Mouse (Mus musculus): ENCODE results near the gene St13. TPM values are rescaled to one million over a fixed set of nuclear protein-coding genes. Genes with fewer than 3 reads are reported as not detected.

St13 gene
- polyA plus RNA-seq, 1 experiment from 2014 or later: 185 TPM

DNA sequence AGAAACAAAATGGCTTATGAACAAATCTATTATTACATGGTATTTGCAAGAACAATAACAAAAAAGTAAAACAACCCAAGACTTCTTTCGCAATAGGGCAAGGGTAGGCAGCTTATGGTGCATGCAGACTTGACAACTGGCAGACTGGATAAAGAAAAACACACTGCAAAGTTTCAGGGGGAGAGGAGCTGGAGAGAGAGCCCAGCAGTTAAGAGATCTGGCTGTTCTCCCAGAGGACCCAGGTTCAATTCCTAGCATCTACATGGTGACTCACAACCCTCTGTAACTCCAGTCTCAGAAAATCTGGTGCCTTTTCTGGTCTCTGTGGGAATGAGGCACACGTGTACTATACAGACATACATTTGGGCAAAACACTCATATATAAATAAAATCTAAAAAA, 58.5 kb downstream of the St13 start:
- H3K27ac ChIP-seq: no peak overlapping the region
- no peak overlapping the region for H3K4me3 ChIP-seq (replicated peaks)
- H3K9me3 ChIP-seq (replicated peaks): no peaks in the 10 kb centered on the region
- no peak overlapping the region for H3K9ac ChIP-seq
- no peak overlapping the region for H3K4me2 ChIP-seq
- peaks cover 68% of the 10 kb centered on the region for H3K36me3 ChIP-seq
- no peaks in the 10 kb centered on the region for H3K27me3 ChIP-seq
- ATAC-seq (replicated peaks; ENCODE audit: low FRiP score): no peak
- H3K4me1 ChIP-seq: no peaks in the 10 kb centered on the region
- 95% methylated on average over 2 of the region's 2 CpGs for WGBS

GRCm38 (mm10) chr15:81339158-81339557, 60.7 kb downstream of the St13 start:
- H3K4me2 ChIP-seq: no peak overlapping the region
- no peak overlapping the region for H3K27ac ChIP-seq
- H3K4me3 ChIP-seq (replicated peaks): no peak overlapping the region
- no peaks in the 10 kb centered on the region for H3K9me3 ChIP-seq (replicated peaks)
- H3K9ac ChIP-seq: no peak overlapping the region
- ATAC-seq (replicated peaks; ENCODE audit: low FRiP score): no peak
- no peaks in the 10 kb centered on the region for H3K4me1 ChIP-seq
- peaks cover 84% of the 10 kb centered on the region for H3K36me3 ChIP-seq
- no peaks in the 10 kb centered on the region for H3K27me3 ChIP-seq
- WGBS: 91% methylated on average over 3 of the region's 3 CpGs

- Histone ChIP-seq H3K4me2 (no peak overlapping the region), H3K36me3 (peaks cover 89% of the 10 kb centered on the region)
- 90% methylated on average over 5 of the region's 5 CpGs for WGBS
Observed at GRCm38 (mm10) chr15:81336466-81336865, 63.4 kb downstream of the St13 start.

GRCm38 (mm10) chr15:81332517-81332916, 67.4 kb downstream of the St13 start:
- peaks cover 88% of the 10 kb centered on the region for H3K36me3 ChIP-seq

More at GRCm38 (mm10) chr15:81336466-81336865, 63.4 kb downstream of the St13 start:
- ATAC-seq (replicated peaks; ENCODE audit: low FRiP score): no peak
- Histone ChIP-seq H3K4me3 (replicated peaks) (no peak overlapping the region), H3K9me3 (replicated peaks) (no peaks in the 10 kb centered on the region), H3K27me3 (no peaks in the 10 kb centered on the region), H3K4me1 (no peaks in the 10 kb centered on the region), H3K9ac (no peak overlapping the region), H3K27ac (no peak overlapping the region)

GRCm38 (mm10) chr15:81330816-81331433, 69.0 kb downstream of the St13 start:
- Histone ChIP-seq H3K27ac (no peak overlapping the region), H3K4me3 (replicated peaks) (no peak overlapping the region), H3K9ac (no peak overlapping the region), H3K4me2 (no peak overlapping the region), H3K4me1 (peaks cover 9% of the 10 kb centered on the region; the same call in 1 of the 2 replicates), H3K9me3 (replicated peaks) (no peaks in the 10 kb centered on the region), H3K36me3 (peaks cover 88% of the 10 kb centered on the region), H3K27me3 (no peaks in the 10 kb centered on the region)
- ATAC-seq (replicated peaks; ENCODE audit: low FRiP score): no peak
- WGBS: 70% methylated on average over 3 of the region's 3 CpGs

More at GRCm38 (mm10) chr15:81332517-81332916, 67.4 kb downstream of the St13 start:
- Histone ChIP-seq H3K9ac (no peak overlapping the region), H3K9me3 (replicated peaks) (no peaks in the 10 kb centered on the region), H3K4me2 (no peak overlapping the region), H3K4me1 (peaks cover 9% of the 10 kb centered on the region; the same call in 1 of the 2 replicates), H3K27me3 (no peaks in the 10 kb centered on the region), H3K27ac (no peak overlapping the region), H3K4me3 (replicated peaks) (no peak overlapping the region)
- 90% methylated on average over 4 of the region's 4 CpGs for WGBS
- ATAC-seq (replicated peaks; ENCODE audit: low FRiP score): no peak

GRCm38 (mm10) chr15:81329721-81330369, 70.0 kb downstream of the St13 start:
- Histone ChIP-seq H3K9ac (no peak overlapping the region), H3K4me1 (peaks cover 9% of the 10 kb centered on the region; the same call in 1 of the 2 replicates), H3K27ac (no peak overlapping the region), H3K4me3 (replicated peaks) (no peak overlapping the region), H3K9me3 (replicated peaks) (no peaks in the 10 kb centered on the region), H3K4me2 (no peak overlapping the region), H3K36me3 (peaks cover 89% of the 10 kb centered on the region), H3K27me3 (no peaks in the 10 kb centered on the region)
- ATAC-seq (replicated peaks; ENCODE audit: low FRiP score): no peak
- 32% methylated on average over 5 of the region's 5 CpGs for WGBS

DNA sequence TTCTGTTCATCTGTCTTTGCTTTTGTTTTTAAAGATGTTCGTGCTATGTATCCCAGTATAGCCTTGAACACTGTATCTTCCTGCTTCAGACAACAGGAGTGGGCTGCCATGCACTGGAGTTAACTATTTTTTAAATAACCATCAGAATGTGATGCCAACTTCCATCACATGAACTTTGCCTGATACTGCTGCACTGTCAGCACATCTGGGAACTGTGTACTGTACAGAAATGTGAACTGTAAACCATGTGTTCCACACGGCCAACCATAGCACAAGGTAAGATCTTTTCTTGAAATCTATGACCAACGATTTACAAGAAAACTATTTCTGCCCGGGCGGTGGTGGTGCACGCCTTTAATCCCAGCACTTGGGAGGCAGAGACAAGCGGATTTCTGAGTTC, 72.4 kb downstream of the St13 start:
- no peaks in the 10 kb centered on the region for H3K9me3 ChIP-seq (replicated peaks)
- H3K36me3 ChIP-seq: peaks cover 83% of the 10 kb centered on the region
- no peak for ATAC-seq (replicated peaks; ENCODE audit: low FRiP score)
- H3K27me3 ChIP-seq: no peaks in the 10 kb centered on the region
- no peak overlapping the region for H3K4me2 ChIP-seq
- peaks cover 9% of the 10 kb centered on the region; the same call in 1 of the 2 replicates for H3K4me1 ChIP-seq
- no peak overlapping the region for H3K9ac ChIP-seq
- H3K4me3 ChIP-seq (replicated peaks): no peak overlapping the region
- 90% methylated on average over 7 of the region's 7 CpGs for WGBS
- H3K27ac ChIP-seq: no peak overlapping the region

DNA sequence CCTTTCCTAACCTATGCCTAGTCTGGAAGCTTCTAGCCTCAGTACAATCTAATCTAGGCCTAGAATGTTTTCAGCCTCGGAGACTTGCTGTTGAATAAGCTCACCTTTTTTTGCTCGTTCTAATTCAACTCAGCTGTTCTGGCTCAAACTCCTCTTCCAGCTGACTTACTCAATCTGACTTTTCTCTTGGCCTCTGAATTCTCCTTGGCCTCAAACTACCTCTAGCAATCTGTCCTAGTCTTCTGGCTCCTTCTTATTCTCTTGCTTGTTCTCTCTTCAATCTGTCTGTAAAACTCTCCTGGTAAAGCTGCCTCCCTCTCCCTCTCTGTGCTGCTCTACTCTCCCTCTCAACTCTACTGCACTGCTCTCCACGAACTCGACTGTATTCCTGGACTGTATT, 74.9 kb downstream of the St13 start:
- no peak overlapping the region for H3K9ac ChIP-seq
- H3K9me3 ChIP-seq (replicated peaks): no peaks in the 10 kb centered on the region
- peaks cover 4% of the 10 kb centered on the region; the same call in 1 of the 2 replicates for H3K4me1 ChIP-seq
- ATAC-seq (replicated peaks; ENCODE audit: low FRiP score): no peak
- peaks cover 93% of the 10 kb centered on the region for H3K36me3 ChIP-seq
- H3K4me3 ChIP-seq (replicated peaks): no peak overlapping the region
- H3K4me2 ChIP-seq: no peak overlapping the region
- no peak overlapping the region for H3K27ac ChIP-seq
- WGBS: 75% methylated on average over 4 of the region's 4 CpGs
- H3K27me3 ChIP-seq: no peaks in the 10 kb centered on the region

DNA sequence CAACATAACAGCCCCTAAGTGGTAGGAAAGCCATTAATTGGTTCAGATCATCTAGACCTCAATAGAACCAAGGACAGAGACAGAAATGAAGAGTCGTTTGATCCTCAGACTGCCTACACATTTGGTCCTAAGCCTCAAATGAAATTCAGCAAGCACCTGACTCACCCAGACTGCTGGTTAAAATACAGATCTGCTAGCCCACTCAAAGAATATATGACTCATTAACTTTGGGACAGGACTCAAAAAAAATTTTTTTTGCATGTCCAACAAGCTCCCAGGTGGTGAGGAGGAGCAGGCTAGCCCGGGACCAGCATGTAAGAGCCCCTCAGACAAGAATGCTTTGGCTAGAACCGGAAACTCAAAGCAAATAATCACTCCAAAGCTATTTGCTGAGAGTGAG, 79.7 kb downstream of the St13 start:
- Histone ChIP-seq H3K27me3 (no peaks in the 10 kb centered on the region), H3K4me1 (no peaks in the 10 kb centered on the region), H3K36me3 (peaks cover 90% of the 10 kb centered on the region), H3K4me2 (no peak overlapping the region), H3K9ac (no peak overlapping the region), H3K27ac (no peak overlapping the region), H3K9me3 (replicated peaks) (no peaks in the 10 kb centered on the region), H3K4me3 (replicated peaks) (no peak overlapping the region)
- no peak for ATAC-seq (replicated peaks; ENCODE audit: low FRiP score)
- WGBS: 92% methylated on average over 3 of the region's 3 CpGs

DNA sequence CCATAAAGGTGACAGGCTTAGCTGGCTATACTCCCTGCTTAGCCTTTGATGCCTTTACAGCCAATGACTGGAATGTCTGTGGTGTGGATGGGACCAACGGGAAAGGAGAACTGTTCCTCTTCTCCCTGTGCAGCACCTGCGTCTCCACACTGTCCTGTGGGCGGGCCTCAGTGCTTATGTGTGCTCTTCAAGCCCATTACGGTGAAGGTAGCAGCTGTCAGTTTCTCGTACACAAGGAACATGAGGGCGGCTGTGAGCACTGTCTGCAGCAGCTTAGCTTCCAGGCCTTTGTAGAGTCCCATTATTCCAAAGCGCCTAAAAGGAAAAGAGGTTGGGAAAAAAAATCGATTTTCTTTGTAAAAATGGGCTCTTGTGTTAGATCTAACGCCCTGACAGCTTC, 80.4 kb downstream of the St13 start:
- no peak for ATAC-seq (replicated peaks; ENCODE audit: low FRiP score)

GRCm38 (mm10) chr15:81313928-81314327, 85.9 kb downstream of the St13 start:
- WGBS: 86% methylated on average over 3 of the region's 3 CpGs
- H3K9ac ChIP-seq: no peak overlapping the region
- no peaks in the 10 kb centered on the region for H3K4me1 ChIP-seq
- H3K27me3 ChIP-seq: no peaks in the 10 kb centered on the region
- H3K4me3 ChIP-seq (replicated peaks): no peak overlapping the region
- no peaks in the 10 kb centered on the region for H3K9me3 ChIP-seq (replicated peaks)
- H3K4me2 ChIP-seq: no peak overlapping the region
- H3K36me3 ChIP-seq: peaks cover 35% of the 10 kb centered on the region
- no peak overlapping the region for H3K27ac ChIP-seq
- ATAC-seq (replicated peaks; ENCODE audit: low FRiP score): no peak

More for the DNA sequence above, 80.4 kb downstream of the St13 start:
- peaks cover 85% of the 10 kb centered on the region for H3K36me3 ChIP-seq
- no peak overlapping the region for H3K4me3 ChIP-seq (replicated peaks)
- H3K9ac ChIP-seq: no peak overlapping the region
- H3K27me3 ChIP-seq: no peaks in the 10 kb centered on the region
- 94% methylated on average over 9 of the region's 9 CpGs for WGBS
- no peaks in the 10 kb centered on the region for H3K4me1 ChIP-seq
- H3K4me2 ChIP-seq: no peak overlapping the region
- no peaks in the 10 kb centered on the region for H3K9me3 ChIP-seq (replicated peaks)
- H3K27ac ChIP-seq: no peak overlapping the region

Data from kidney, embryonic 15.5 days (tissue).